Mouse (Mus musculus) embryonic facial prominence, embryonic 12.5 days (tissue): ENCODE data around the gene Capn3. TPM values are rescaled to one million over a fixed set of nuclear protein-coding genes. Genes with fewer than 3 reads are reported as not detected.

Experiments
- ATAC-seq: fragments of 200-750 bp; cut with Nextera tagmentation; 2 replicates; pipeline ENCODE4 v1.8.0; 2017; ENCODE audit not compliant: insufficient number of reproducible peaks, insufficient read depth, low FRiP score, low TSS enrichment
- H3K27ac ChIP-seq: fragments of 300-500 bp; sonication (generic); 2 replicates; pipeline ENCODE4 v1.5.1; 2016; ENCODE audit warnings: mild to moderate bottlenecking
- H3K27me3 ChIP-seq: fragments of 300-500 bp; sonication (generic); 2 replicates; pipeline ENCODE4 v1.6.1; 2016; ENCODE audit warnings: mild to moderate bottlenecking, moderate library complexity
- H3K36me3 ChIP-seq: fragments of 300-500 bp; sonication (generic); 2 replicates; pipeline ENCODE4 v1.6.1; 2016; ENCODE audit warnings: mild to moderate bottlenecking
- H3K4me1 ChIP-seq: fragments of 300-500 bp; sonication (generic); 2 replicates; pipeline ENCODE4 v1.6.1; 2016
- H3K4me2 ChIP-seq: fragments of 300-500 bp; sonication (generic); replicated peaks from 2 replicates; pipeline ENCODE4 v1.6.1; 2016; ENCODE audit warnings: mild to moderate bottlenecking, moderate library complexity
- H3K4me3 ChIP-seq: fragments of 300-500 bp; sonication (generic); 2 replicates; pipeline ENCODE4 v1.5.1; 2016; ENCODE audit warnings: mild to moderate bottlenecking
- H3K9ac ChIP-seq: fragments of 300-500 bp; sonication (generic); 2 replicates; pipeline ENCODE4 v1.6.1; 2016; ENCODE audit warnings: mild to moderate bottlenecking, moderate library complexity
- H3K9me3 ChIP-seq: fragments of 300-500 bp; sonication (generic); 2 replicates; pipeline ENCODE4 v1.6.1; 2016; ENCODE audit warnings: mild to moderate bottlenecking, moderate library complexity
- WGBS: fragments of 180-500 bp; shearing (Covaris S2); methylation state at CpG from one replicate; pipeline ENCODE4 v1.1.7; 2016; 5-methylcytosine and 5-hydroxymethylcytosine counted together
- polyA plus RNA-seq: library from polyadenylated mRNA; unstranded; fragments of >200 nt; fragmentation: Nextera tagmentation; extraction: Ambion mirVana; gene quantifications from 2 replicates; pipeline ENCODE4 v1.2.1, GENCODE M21; 2016

The Capn3 gene
- polyA plus RNA-seq, 1 experiment from 2014 or later, result 7.2 TPM

- no peak overlapping the region for H3K4me2 ChIP-seq
- WGBS, result 88% methylated on average over 7 of the region's 7 CpGs
- H3K4me1 ChIP-seq, result no peaks in the 10 kb centered on the region
- H3K4me3 ChIP-seq, result no peak overlapping the region
- ATAC-seq, result no peak
- no peak overlapping the region for H3K9ac ChIP-seq
- no peaks in the 10 kb centered on the region for H3K36me3 ChIP-seq
- H3K9me3 ChIP-seq, result no peaks in the 10 kb centered on the region
- no peak overlapping the region for H3K27ac ChIP-seq
- no peaks in the 10 kb centered on the region for H3K27me3 ChIP-seq
Observed at GRCm38 (mm10) chr2:120463328-120463727, 7.5 kb downstream of the Capn3 start.

- no peaks in the 10 kb centered on the region for H3K9me3 ChIP-seq
- H3K27me3 ChIP-seq, result no peaks in the 10 kb centered on the region
- H3K4me2 ChIP-seq, result no peak overlapping the region
- no peak overlapping the region for H3K4me3 ChIP-seq
- H3K36me3 ChIP-seq, result no peaks in the 10 kb centered on the region
- no peaks in the 10 kb centered on the region for H3K4me1 ChIP-seq
- H3K9ac ChIP-seq, result no peak overlapping the region
- ATAC-seq, result no peak
- 79% methylated on average over 8 of the region's 8 CpGs for WGBS
- no peak overlapping the region for H3K27ac ChIP-seq
Observed at GRCm38 (mm10) chr2:120464091-120464490, 8.3 kb downstream of the Capn3 start.

GRCm38 (mm10) chr2:120464732-120465396, 9.0 kb downstream of the Capn3 start:
- Histone ChIP-seq H3K9me3 (no peaks in the 10 kb centered on the region), H3K9ac (no peak overlapping the region), H3K36me3 (no peaks in the 10 kb centered on the region), H3K4me1 (no peaks in the 10 kb centered on the region), H3K27me3 (no peaks in the 10 kb centered on the region), H3K4me2 (no peak overlapping the region), H3K4me3 (no peak overlapping the region), H3K27ac (no peak overlapping the region)
- ATAC-seq, result no peak
- 89% methylated on average over 2 of the region's 2 CpGs for WGBS

- Histone ChIP-seq H3K27ac (no peak overlapping the region), H3K27me3 (no peaks in the 10 kb centered on the region), H3K9ac (no peak overlapping the region), H3K9me3 (no peaks in the 10 kb centered on the region), H3K4me1 (no peaks in the 10 kb centered on the region), H3K4me3 (no peak overlapping the region), H3K4me2 (no peak overlapping the region), H3K36me3 (no peaks in the 10 kb centered on the region)
- WGBS, result 63% methylated on average over 5 of the region's 5 CpGs
- no peak for ATAC-seq
Observed at GRCm38 (mm10) chr2:120465397-120465785, 9.6 kb downstream of the Capn3 start.

GRCm38 (mm10) chr2:120468011-120468410, 12.2 kb downstream of the Capn3 start:
- Histone ChIP-seq H3K4me1 (no peaks in the 10 kb centered on the region), H3K9ac (no peak overlapping the region), H3K27ac (no peak overlapping the region), H3K27me3 (no peaks in the 10 kb centered on the region), H3K4me2 (no peak overlapping the region), H3K36me3 (no peaks in the 10 kb centered on the region), H3K9me3 (no peaks in the 10 kb centered on the region), H3K4me3 (no peak overlapping the region)
- ATAC-seq, result no peak

GRCm38 (mm10) chr2:120469220-120469619, 13.4 kb downstream of the Capn3 start:
- H3K9ac ChIP-seq, result no peak overlapping the region
- no peak for ATAC-seq
- no peak overlapping the region for H3K4me2 ChIP-seq
- H3K9me3 ChIP-seq, result no peaks in the 10 kb centered on the region
- 87% methylated on average over 3 of the region's 3 CpGs for WGBS
- H3K4me3 ChIP-seq, result no peak overlapping the region
- H3K27ac ChIP-seq, result no peak overlapping the region
- no peaks in the 10 kb centered on the region for H3K27me3 ChIP-seq
- H3K36me3 ChIP-seq, result no peaks in the 10 kb centered on the region
- H3K4me1 ChIP-seq, result no peaks in the 10 kb centered on the region

- 89% methylated on average over 10 of the region's 10 CpGs for WGBS
- Histone ChIP-seq H3K27ac (no peak overlapping the region), H3K27me3 (no peaks in the 10 kb centered on the region), H3K4me1 (no peaks in the 10 kb centered on the region), H3K9me3 (no peaks in the 10 kb centered on the region), H3K9ac (no peak overlapping the region), H3K36me3 (no peaks in the 10 kb centered on the region), H3K4me3 (no peak overlapping the region), H3K4me2 (no peak overlapping the region)
- ATAC-seq, result no peak
Observed at GRCm38 (mm10) chr2:120469715-120470114, 13.9 kb downstream of the Capn3 start.

GRCm38 (mm10) chr2:120470856-120471255, 15.0 kb downstream of the Capn3 start:
- ATAC-seq, result no peak
- Histone ChIP-seq H3K27me3 (no peaks in the 10 kb centered on the region), H3K9ac (no peak overlapping the region), H3K9me3 (no peaks in the 10 kb centered on the region), H3K4me3 (no peak overlapping the region), H3K36me3 (no peaks in the 10 kb centered on the region), H3K4me2 (no peak overlapping the region), H3K4me1 (no peaks in the 10 kb centered on the region), H3K27ac (no peak overlapping the region)
- 81% methylated on average over 4 of the region's 4 CpGs for WGBS

- Histone ChIP-seq H3K9ac (no peak overlapping the region), H3K36me3 (no peaks in the 10 kb centered on the region), H3K4me2 (no peak overlapping the region), H3K4me1 (no peaks in the 10 kb centered on the region), H3K27me3 (no peaks in the 10 kb centered on the region), H3K9me3 (no peaks in the 10 kb centered on the region), H3K4me3 (no peak overlapping the region), H3K27ac (no peak overlapping the region)
- no peak for ATAC-seq
- 76% methylated on average over 13 of the region's 13 CpGs for WGBS
Observed at GRCm38 (mm10) chr2:120476277-120477087, 20.7 kb downstream of the Capn3 start.

- Histone ChIP-seq H3K27me3 (no peaks in the 10 kb centered on the region), H3K4me1 (no peaks in the 10 kb centered on the region)
Observed at GRCm38 (mm10) chr2:120478600-120478999, 22.8 kb downstream of the Capn3 start.

GRCm38 (mm10) chr2:120481921-120482320, 26.1 kb downstream of the Capn3 start:
- no peaks in the 10 kb centered on the region for H3K9me3 ChIP-seq
- no peaks in the 10 kb centered on the region for H3K27me3 ChIP-seq
- H3K4me2 ChIP-seq, result no peak overlapping the region
- H3K4me3 ChIP-seq, result no peak overlapping the region
- H3K36me3 ChIP-seq, result no peaks in the 10 kb centered on the region
- H3K9ac ChIP-seq, result no peak overlapping the region
- no peaks in the 10 kb centered on the region for H3K4me1 ChIP-seq
- H3K27ac ChIP-seq, result no peak overlapping the region
- WGBS, result 74% methylated on average over 8 of the region's 8 CpGs
- no peak for ATAC-seq

More at GRCm38 (mm10) chr2:120478600-120478999, 22.8 kb downstream of the Capn3 start:
- Histone ChIP-seq H3K9ac (no peak overlapping the region), H3K4me3 (no peak overlapping the region), H3K9me3 (no peaks in the 10 kb centered on the region), H3K36me3 (no peaks in the 10 kb centered on the region), H3K27ac (no peak overlapping the region), H3K4me2 (no peak overlapping the region)
- WGBS, result 62% methylated on average over 3 of the region's 3 CpGs
- no peak for ATAC-seq
